Mouse (Mus musculus) MEL (cell line): ENCODE data around the gene Ppa1. TPM values are rescaled to one million over a fixed set of nuclear protein-coding genes. Genes with fewer than 3 reads are reported as not detected.

Experiments
- DNase-seq: peaks from one replicate; pipeline ENCODE4 v3.0.0; 2011; ENCODE audit warnings: low read depth, low spot score
- H3K27ac ChIP-seq: 2 replicates; pipeline ENCODE4 v1.5.1; 2012; ENCODE audit warnings: low read depth, mild to moderate bottlenecking, control low read depth, low read length, moderate library complexity; ENCODE audit not compliant: control insufficient read depth
- H3K27me3 ChIP-seq, 2 experiments: fragments of 150-350 bp in 1 of 2; sonication (generic) in 1 of 2; 2 replicates each; pipeline ENCODE4 v1.6.1; 2012; ENCODE audit warnings: low read length in 2 of 2, mild to moderate bottlenecking in 2 of 2, improper control_type of control experiment in 1 of 2, moderate library complexity in 1 of 2; ENCODE audit not compliant: insufficient read depth in 2 of 2, control insufficient read depth in 1 of 2
- H3K36me3 ChIP-seq, 2 experiments: 2 replicates each; pipeline ENCODE4 v1.6.1; 2012 to 2014; ENCODE audit warnings: low read length in 2 of 2, improper control_type of control experiment in 1 of 2, inconsistent platforms in 1 of 2, mild to moderate bottlenecking in 1 of 2; ENCODE audit not compliant: insufficient read depth in 2 of 2, control insufficient read depth in 1 of 2
- H3K4me1 ChIP-seq, 2 experiments: fragments of 150-350 bp in 1 of 2; sonication (generic) in 1 of 2; 2 replicates each; pipeline ENCODE4 v1.6.1; 2012; ENCODE audit warnings: low read length in 2 of 2, improper control_type of control experiment in 1 of 2, mild to moderate bottlenecking in 1 of 2; ENCODE audit not compliant: insufficient read depth in 2 of 2, control insufficient read depth in 1 of 2
- H3K4me3 ChIP-seq, 2 experiments: fragments of 150-350 bp in 1 of 2; sonication (generic) in 1 of 2; 2 replicates each; pipeline ENCODE4 v1.5.1; 2012; ENCODE audit warnings: low read depth in 2 of 2, low read length in 2 of 2, mild to moderate bottlenecking in 2 of 2, moderate library complexity in 2 of 2, control low read depth in 1 of 2, improper control_type of control experiment in 1 of 2; ENCODE audit not compliant: control insufficient read depth in 1 of 2, insufficient read depth in 1 of 2
- H3K79me2 ChIP-seq: 2 replicates; pipeline ENCODE4 v1.6.1; 2012; ENCODE audit warnings: mild to moderate bottlenecking, low read length, moderate library complexity; ENCODE audit not compliant: control insufficient read depth, poor library complexity, insufficient read depth
- H3K9ac ChIP-seq: 2 replicates; pipeline ENCODE4 v1.6.1; 2012; ENCODE audit warnings: low read depth, mild to moderate bottlenecking, control low read depth, low read length, moderate library complexity; ENCODE audit not compliant: control insufficient read depth, poor library complexity, severe bottlenecking
- H3K9me3 ChIP-seq: fragments of 150-350 bp; sonication (generic); replicated peaks from 2 replicates; pipeline ENCODE4 v1.6.1; 2012; ENCODE audit warnings: mild to moderate bottlenecking, low read length, improper control_type of control experiment, moderate library complexity; ENCODE audit not compliant: insufficient read depth
- CHD1 ChIP-seq: IDR thresholded peaks from 2 replicates; pipeline ENCODE4 v1.6.1; 2012; ENCODE audit warnings: low read depth, mild to moderate bottlenecking, inconsistent platforms, low read length, improper control_type of control experiment
- CHD2 ChIP-seq: IDR thresholded peaks from 2 replicates; pipeline ENCODE4 v1.6.1; 2011; ENCODE audit warnings: low read length, improper control_type of control experiment
- CTCF ChIP-seq, 3 experiments: IDR thresholded peaks in 2 of 3; conservative IDR thresholded peaks in 1 of 3; 2 replicates each; pipeline ENCODE4 v1.5.1; 2011 to 2012; ENCODE audit warnings: low read length in 3 of 3, low read depth in 2 of 3, mild to moderate bottlenecking in 2 of 3, improper control_type of control experiment in 1 of 3, inconsistent platforms in 1 of 3, mixed read lengths in 1 of 3, moderate library complexity in 1 of 3; ENCODE audit not compliant: control insufficient read depth in 1 of 3, insufficient read depth in 1 of 3, poor library complexity in 1 of 3, severe bottlenecking in 1 of 3
- E2F4 ChIP-seq: IDR thresholded peaks from 2 replicates; pipeline ENCODE4 v1.6.1; 2011; ENCODE audit warnings: low read depth, low read length, improper control_type of control experiment, borderline replicate concordance
- ELF1 ChIP-seq: IDR thresholded peaks from 2 replicates; pipeline ENCODE4 v1.6.1; 2014; ENCODE audit warnings: low read depth, mild to moderate bottlenecking, inconsistent platforms, low read length, improper control_type of control experiment, moderate library complexity
- EP300 ChIP-seq, 2 experiments: IDR thresholded peaks; 2 replicates each; pipeline ENCODE4 v1.6.1; 2011; ENCODE audit warnings: improper control_type of control experiment in 2 of 2, low read length in 2 of 2, low read depth in 1 of 2, mild to moderate bottlenecking in 1 of 2
- ETS1 ChIP-seq: IDR thresholded peaks from 2 replicates; pipeline ENCODE4 v1.6.1; 2012; ENCODE audit warnings: low read depth, mild to moderate bottlenecking, inconsistent platforms, low read length, improper control_type of control experiment, moderate library complexity
- HCFC1 ChIP-seq: IDR thresholded peaks from 2 replicates; pipeline ENCODE4 v1.6.1; 2012; ENCODE audit warnings: low read depth, mild to moderate bottlenecking, inconsistent platforms, low read length, improper control_type of control experiment, moderate library complexity
- KAT2A ChIP-seq: conservative IDR thresholded peaks from 2 replicates; pipeline ENCODE4 v1.6.1; 2012; ENCODE audit warnings: low read depth, low read length, improper control_type of control experiment, inconsistent platforms
- MEF2A ChIP-seq: IDR thresholded peaks from 2 replicates; pipeline ENCODE4 v1.6.1; 2014; ENCODE audit warnings: low read depth, mild to moderate bottlenecking, inconsistent platforms, low read length, improper control_type of control experiment; ENCODE audit not compliant: poor library complexity, insufficient replicate concordance, severe bottlenecking; ENCODE audit errors: extremely low read depth
- MXI1 ChIP-seq: IDR thresholded peaks from 2 replicates; pipeline ENCODE4 v1.6.1; 2011; ENCODE audit warnings: mild to moderate bottlenecking, low read depth, low read length, improper control_type of control experiment
- MYB ChIP-seq: IDR thresholded peaks from 2 replicates; pipeline ENCODE4 v1.6.1; 2011; ENCODE audit warnings: mild to moderate bottlenecking, low read depth, low read length, improper control_type of control experiment
- NELFE ChIP-seq: IDR thresholded peaks from 2 replicates; pipeline ENCODE4 v1.6.1; 2011; ENCODE audit warnings: low read depth, low read length, improper control_type of control experiment
- NRF1 ChIP-seq: IDR thresholded peaks from 2 replicates; pipeline ENCODE4 v1.6.1; 2014; ENCODE audit warnings: low read depth, mild to moderate bottlenecking, inconsistent platforms, low read length, improper control_type of control experiment, moderate library complexity; ENCODE audit not compliant: poor library complexity, insufficient read depth, severe bottlenecking
- POLR2AphosphoS2 ChIP-seq: IDR thresholded peaks from 2 replicates; pipeline ENCODE4 v1.6.1; 2011; ENCODE audit warnings: low read length, improper control_type of control experiment
- POLR2AphosphoS5 ChIP-seq: IDR thresholded peaks from 2 replicates; pipeline ENCODE4 v1.6.1; 2012; ENCODE audit warnings: low read depth, borderline replicate concordance, mild to moderate bottlenecking, inconsistent platforms, low read length, moderate library complexity, mixed read lengths
- RAD21 ChIP-seq: IDR thresholded peaks from 2 replicates; pipeline ENCODE4 v1.6.1; 2011; ENCODE audit warnings: mild to moderate bottlenecking, low read depth, low read length, improper control_type of control experiment
- RCOR1 ChIP-seq: IDR thresholded peaks from 2 replicates; pipeline ENCODE4 v1.6.1; 2012; ENCODE audit warnings: low read depth, mild to moderate bottlenecking, inconsistent platforms, low read length, improper control_type of control experiment
- SIN3A ChIP-seq: IDR thresholded peaks from 2 replicates; pipeline ENCODE4 v1.6.1; 2012; ENCODE audit warnings: low read length, improper control_type of control experiment, inconsistent platforms
- SMC3 ChIP-seq: IDR thresholded peaks from 2 replicates; pipeline ENCODE4 v1.6.1; 2011; ENCODE audit warnings: low read depth, low read length, improper control_type of control experiment
- TAL1 ChIP-seq: IDR thresholded peaks from 2 replicates; pipeline ENCODE4 v1.6.1; 2012; ENCODE audit warnings: mild to moderate bottlenecking, inconsistent platforms, low read length, moderate library complexity, mixed read lengths
- TBP ChIP-seq: IDR thresholded peaks from 2 replicates; pipeline ENCODE4 v1.8.0; 2011; ENCODE audit warnings: low read depth, low read length, improper control_type of control experiment
- UBTF ChIP-seq: IDR thresholded peaks from 2 replicates; pipeline ENCODE4 v1.6.1; 2012; ENCODE audit warnings: low read depth, mild to moderate bottlenecking, inconsistent platforms, low read length, improper control_type of control experiment, moderate library complexity, borderline replicate concordance; ENCODE audit not compliant: insufficient read depth
- USF1 ChIP-seq: IDR thresholded peaks from 2 replicates; pipeline ENCODE4 v1.6.1; 2014; ENCODE audit warnings: low read depth, mild to moderate bottlenecking, inconsistent platforms, low read length, improper control_type of control experiment, moderate library complexity
- USF2 ChIP-seq, 2 experiments: IDR thresholded peaks; 2 replicates each; pipeline ENCODE4 v1.6.1; 2011 to 2012; ENCODE audit warnings: improper control_type of control experiment in 2 of 2, low read length in 2 of 2, borderline replicate concordance in 1 of 2, inconsistent platforms in 1 of 2, low read depth in 1 of 2, mild to moderate bottlenecking in 1 of 2; ENCODE audit not compliant: insufficient read depth in 1 of 2
- ZC3H11A ChIP-seq: IDR thresholded peaks from 2 replicates; pipeline ENCODE4 v1.6.1; 2012; ENCODE audit warnings: low read depth, mild to moderate bottlenecking, inconsistent platforms, low read length, improper control_type of control experiment
- ZKSCAN1 ChIP-seq: IDR thresholded peaks from 2 replicates; pipeline ENCODE4 v1.6.1; 2012; ENCODE audit warnings: low read depth, mild to moderate bottlenecking, inconsistent platforms, low read length, improper control_type of control experiment, moderate library complexity
- ZMIZ1 ChIP-seq: IDR thresholded peaks from 2 replicates; pipeline ENCODE4 v1.6.1; 2012; ENCODE audit warnings: low read depth, mild to moderate bottlenecking, inconsistent platforms, low read length, improper control_type of control experiment, moderate library complexity
- polyA plus RNA-seq, 2 experiments: library from polyadenylated mRNA; stranded (reverse) in 1 of 2; unstranded in 1 of 2; fragments of >175 nt in 1 of 2; fragments of >200 nt in 1 of 2; gene quantifications; 2 replicates each; pipeline versions ENCODE4 v1.2.1 to v1.2.4; 2012; ENCODE audit warnings: low replicate concordance in 2 of 2, low read depth in 1 of 2; ENCODE audit not compliant: insufficient read length in 2 of 2, insufficient read depth in 1 of 2, missing spikeins in 1 of 2
- total RNA-seq: library from RNA; depleted of rRNA; stranded (reverse); fragments of 300-350 nt; gene quantifications from 2 replicates; pipeline ENCODE4 v1.2.3, GENCODE M21; 2012

Gene Ppa1
- total and polyA plus RNA-seq, 3 experiments, result 197 to 201 TPM; not detected in 1

DNA sequence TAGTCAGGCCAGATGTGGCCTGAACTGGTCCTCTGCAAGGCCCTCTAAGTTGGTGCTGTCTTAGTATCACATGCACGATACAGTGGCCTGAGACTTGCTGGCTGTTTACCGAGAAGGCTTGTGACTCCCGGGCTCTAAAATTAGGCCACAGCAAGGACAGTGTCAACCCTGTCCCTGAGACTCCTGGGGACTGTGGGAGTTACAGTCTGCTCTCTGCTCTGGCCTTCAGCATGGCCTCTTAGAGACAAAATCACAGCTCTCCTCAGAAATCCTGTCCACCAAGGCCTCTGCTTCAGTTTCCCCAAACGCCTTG is 20.5 kb upstream of the Ppa1 start:
- no peak overlapping the region for H3K9ac ChIP-seq
- TF ChIP-seq UBTF, result no peak
- TF ChIP-seq POLR2AphosphoS5, result no peak
- TF ChIP-seq MYB, result no peak
- TF ChIP-seq ZKSCAN1, result no peak
- no peak for TF ChIP-seq MXI1
- TF ChIP-seq, all 39 proteins: peak for 0
- no peaks in the 10 kb centered on the region for H3K4me1 ChIP-seq
- no peaks in the 10 kb centered on the region for H3K36me3 ChIP-seq
- no peaks in the 10 kb centered on the region for H3K9me3 ChIP-seq
- no peak overlapping the region for H3K27ac ChIP-seq
- no peak for DNase-seq
- H3K79me2 ChIP-seq, result no peaks in the 10 kb centered on the region
- no peaks in the 10 kb centered on the region; a peak in 1 of 4 replicates for H3K27me3 ChIP-seq
- H3K4me3 ChIP-seq, result no peak overlapping the region

DNA sequence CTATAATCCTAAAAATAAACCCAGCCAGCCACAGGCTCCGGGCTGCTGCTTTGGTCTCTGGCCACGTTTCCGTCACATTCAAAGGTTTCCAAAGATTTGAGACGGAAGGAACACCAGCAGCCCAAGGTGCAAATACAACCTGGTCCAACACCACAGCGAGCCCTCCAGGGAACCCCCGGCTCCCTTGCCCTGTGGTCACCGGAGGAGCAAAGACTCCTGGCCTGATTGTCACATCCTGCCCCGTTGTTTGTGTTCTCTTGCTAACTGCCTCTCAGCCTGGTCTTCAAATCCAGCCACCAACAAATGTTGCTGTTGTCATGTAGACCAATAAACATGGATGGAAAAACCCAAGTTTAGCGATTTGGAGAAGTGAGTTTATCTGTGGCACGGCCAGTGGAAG is 15.9 kb upstream of the Ppa1 start:
- no peaks in the 10 kb centered on the region for H3K9me3 ChIP-seq
- no peak overlapping the region for H3K27ac ChIP-seq
- TF ChIP-seq ETS1 (no peak), CTCF (IDR thresholded peaks at IDR 0.05 in 2 of 3, conservative IDR thresholded peaks at IDR 0.05 in 1 of 3; ENCODE audit: control insufficient read depth in 1 of 3, insufficient read depth in 1 of 3, low read depth in 2 of 3, low read length in 3 of 3, poor library complexity in 1 of 3, severe bottlenecking in 1 of 3) (no peak), SMC3 (no peak), NELFE (no peak), RAD21 (no peak), MXI1 (no peak), USF1 (no peak), E2F4 (no peak), TBP (no peak), MEF2A (no peak), ELF1 (no peak), CHD2 (no peak), CHD1 (no peak)
- no peak overlapping the region for H3K9ac ChIP-seq
- H3K4me1 ChIP-seq, result no peaks in the 10 kb centered on the region
- H3K79me2 ChIP-seq, result no peaks in the 10 kb centered on the region
- H3K4me3 ChIP-seq, result no peak overlapping the region
- DNase-seq, result no peak
- H3K36me3 ChIP-seq, result no peaks in the 10 kb centered on the region
- no peaks in the 10 kb centered on the region; a peak in 1 of 4 replicates for H3K27me3 ChIP-seq

DNA sequence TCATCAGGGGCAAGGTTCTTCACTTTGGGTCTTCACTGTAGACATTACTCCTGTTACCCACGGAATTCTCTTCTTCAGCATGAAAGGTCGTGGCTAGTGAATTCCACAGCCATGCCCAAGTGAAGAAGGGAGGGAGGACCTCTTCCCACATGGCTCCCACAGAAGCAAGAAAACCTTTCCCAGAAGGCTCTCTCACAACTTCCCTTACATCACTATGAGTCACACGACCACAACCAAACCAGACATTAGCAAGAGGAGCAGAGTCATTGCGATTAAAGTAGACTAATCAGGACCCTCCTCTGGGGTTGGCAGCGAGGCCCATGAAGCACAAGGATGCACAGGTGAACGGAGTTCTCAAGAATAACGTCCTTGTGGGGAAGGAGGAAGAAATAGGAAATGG is 11.3 kb upstream of the Ppa1 start:
- Histone ChIP-seq H3K9ac (no peak overlapping the region), H3K36me3 (no peaks in the 10 kb centered on the region), H3K79me2 (no peaks in the 10 kb centered on the region)

More for the DNA sequence above, 11.3 kb upstream of the Ppa1 start:
- TF ChIP-seq SIN3A, result no peak
- TF ChIP-seq ZC3H11A, result no peak
- TF ChIP-seq USF1, result no peak
- no peak for TF ChIP-seq ZKSCAN1
- TF ChIP-seq KAT2A, result no peak
- no peak for TF ChIP-seq ZMIZ1
- no peak for TF ChIP-seq RCOR1
- no peak for TF ChIP-seq POLR2AphosphoS2
- TF ChIP-seq TAL1, result no peak
- no peak for TF ChIP-seq USF2 (IDR thresholded peaks at IDR 0.05; ENCODE audit: borderline replicate concordance in 1 of 2, insufficient read depth in 1 of 2, low read depth in 1 of 2, low read length in 2 of 2)
- no peak for TF ChIP-seq NRF1
- no peak for TF ChIP-seq ELF1
- no peak for TF ChIP-seq EP300 (IDR thresholded peaks at IDR 0.05; ENCODE audit: low read depth in 1 of 2, low read length in 2 of 2)
- no peak for TF ChIP-seq MXI1
- TF ChIP-seq HCFC1, result no peak
- DNase-seq, result no peak
- H3K27ac ChIP-seq, result no peak overlapping the region
- peaks cover 3 to 6% of the 10 kb centered on the region in 2 experiments; a peak in 3 of 4 replicates for H3K27me3 ChIP-seq
- H3K4me3 ChIP-seq, result no peak overlapping the region
- H3K9me3 ChIP-seq, result no peaks in the 10 kb centered on the region
- no peaks in the 10 kb centered on the region for H3K4me1 ChIP-seq
